Mouse (Mus musculus) thymus, postnatal 4 days (tissue): ENCODE data around the gene Slc25a35.
A peak's percentile ranks its signal among the peaks of the same experiment; 100 is the strongest.
"Not testable (repeated sequence)": the region's sequence is repeated elsewhere in the genome, so short reads cannot be mapped to it uniquely, and the experiment has no call there.

Experiments used
- DNase-seq: peaks from one replicate; pipeline ENCODE4 v3.0.0; 2021

Slc25a35 gene

GRCm38 (mm10) chr11:68967337-68968282, at the start of gene Slc25a35:
Gene Slc25a35, plus strand, starts transcription at chr11:68968131.
- DNase-seq: peak; percentile 91

- no peak for DNase-seq
Observed at GRCm38 (mm10) chr11:68923191-68923590, 44.7 kb upstream of the Slc25a35 start.

- no peak for DNase-seq
Observed at GRCm38 (mm10) chr11:68924749-68925148, 43.2 kb upstream of the Slc25a35 start.

- no peak for DNase-seq
Observed at GRCm38 (mm10) chr11:68926981-68927380, 41.0 kb upstream of the Slc25a35 start, which contains the start of gene Odf4. Gene Odf4, minus strand, starts transcription at chr11:68927081.

- DNase-seq: no peak
Observed at GRCm38 (mm10) chr11:68929947-68930346, 38.0 kb upstream of the Slc25a35 start.

- DNase-seq: no peak
Observed at GRCm38 (mm10) chr11:68933885-68934507, 33.9 kb upstream of the Slc25a35 start.

GRCm38 (mm10) chr11:68936951-68937350, 31.0 kb upstream of the Slc25a35 start:
- DNase-seq: not testable (repeated sequence)

- peak; percentile 80 for DNase-seq
Observed at GRCm38 (mm10) chr11:68939451-68940304, 28.3 kb upstream of the Slc25a35 start.

- DNase-seq: no peak
Observed at GRCm38 (mm10) chr11:68940516-68940915, 27.4 kb upstream of the Slc25a35 start.

GRCm38 (mm10) chr11:68942731-68943130, 25.2 kb upstream of the Slc25a35 start:
- DNase-seq: no peak

GRCm38 (mm10) chr11:68945245-68945644, 22.7 kb upstream of the Slc25a35 start:
- no peak for DNase-seq

- DNase-seq: no peak
Observed at GRCm38 (mm10) chr11:68946001-68946400, 21.9 kb upstream of the Slc25a35 start.

- no peak for DNase-seq
Observed at GRCm38 (mm10) chr11:68946806-68947440, 21.0 kb upstream of the Slc25a35 start.

- no peak for DNase-seq
Observed at GRCm38 (mm10) chr11:68947542-68947993, 20.4 kb upstream of the Slc25a35 start.

- no peak for DNase-seq
Observed at GRCm38 (mm10) chr11:68953903-68954302, 14.0 kb upstream of the Slc25a35 start.

GRCm38 (mm10) chr11:68954408-68954807, 13.5 kb upstream of the Slc25a35 start:
- no peak for DNase-seq

- no peak for DNase-seq
Observed at GRCm38 (mm10) chr11:68955473-68955872, 12.5 kb upstream of the Slc25a35 start.

GRCm38 (mm10) chr11:68956107-68956506, 11.8 kb upstream of the Slc25a35 start:
- DNase-seq: no peak

GRCm38 (mm10) chr11:68956697-68957096, 11.2 kb upstream of the Slc25a35 start:
- DNase-seq: no peak

- DNase-seq: no peak
Observed at GRCm38 (mm10) chr11:68957308-68957707, 10.6 kb upstream of the Slc25a35 start, which contains the start of gene Arhgef15. Gene Arhgef15, minus strand, starts transcription at chr11:68957480.

- DNase-seq: no peak
Observed at GRCm38 (mm10) chr11:68957971-68958370, 10.0 kb upstream of the Slc25a35 start.

GRCm38 (mm10) chr11:68961596-68961995, 6.3 kb upstream of the Slc25a35 start:
- DNase-seq: no peak
